Mouse (Mus musculus) embryonic fibroblast, embryonic 13.5 days (primary cell): ENCODE measurements around the gene Tln1.

Source experiments
- CTCF ChIP-seq: IDR thresholded peaks from 2 replicates; pipeline ENCODE4 v1.5.1; 2011; ENCODE audit warnings: mild to moderate bottlenecking, control low read depth, low read length, moderate library complexity, borderline replicate concordance; ENCODE audit not compliant: insufficient read depth
- POLR2A ChIP-seq: IDR thresholded peaks from 2 replicates; pipeline ENCODE4 v1.6.1; 2011; ENCODE audit warnings: low read depth, mild to moderate bottlenecking, control low read depth, low read length, moderate library complexity

- TF ChIP-seq POLR2A (no peak), CTCF (no peak)
Observed at GRCm38 (mm10) chr4:43503041-43503440, 59.5 kb downstream of the Tln1 start.
